Mouse (Mus musculus): ENCODE data around the gene Hoxd10. TPM values are rescaled to one million over a fixed set of nuclear protein-coding genes. Genes with fewer than 3 reads are reported as not detected.
A peak's percentile ranks its signal among the peaks of the same experiment; 100 is the strongest.

The Hoxd10 gene
- total RNA-seq (2021), result not detected
- long read RNA-seq, result 0 reads

GRCm38 (mm10) chr2:74691022-74691951 is at the start of gene Hoxd10:
TSS of gene Hoxd10 (plus strand) at chr2:74691924.
- DNase-seq (ENCODE audit: low spot score in 2 of 2), result no peak

- DNase-seq (ENCODE audit: low spot score in 2 of 2), result no peak
These were observed 49.3 kb upstream of the Hoxd10 start for GRCm38 (mm10) chr2:74642431-74642830.

GRCm38 (mm10) chr2:74645631-74646030 is 46.1 kb upstream of the Hoxd10 start:
- no peak for DNase-seq (ENCODE audit: low spot score in 2 of 2)

- DNase-seq (ENCODE audit: low spot score in 2 of 2), result no peak
These were observed 44.5 kb upstream of the Hoxd10 start for GRCm38 (mm10) chr2:74647082-74647864.

- DNase-seq (ENCODE audit: low spot score in 2 of 2), result no peak
These were observed 38.8 kb upstream of the Hoxd10 start for GRCm38 (mm10) chr2:74652996-74653340.

GRCm38 (mm10) chr2:74653781-74654535 is 37.8 kb upstream of the Hoxd10 start:
- DNase-seq (ENCODE audit: low spot score in 2 of 2), result no peak

- no peak for DNase-seq (ENCODE audit: low spot score in 2 of 2)
These were observed 36.8 kb upstream of the Hoxd10 start for GRCm38 (mm10) chr2:74654743-74655419.

- DNase-seq (ENCODE audit: low spot score in 2 of 2), result no peak
These were observed 36.3 kb upstream of the Hoxd10 start for GRCm38 (mm10) chr2:74655420-74655781.

- no peak for DNase-seq (ENCODE audit: low spot score in 2 of 2)
These were observed 35.7 kb upstream of the Hoxd10 start for GRCm38 (mm10) chr2:74655821-74656631.

GRCm38 (mm10) chr2:74656632-74657021 is 35.1 kb upstream of the Hoxd10 start:
- DNase-seq (ENCODE audit: low spot score in 2 of 2), result no peak

GRCm38 (mm10) chr2:74657251-74658023 is 34.3 kb upstream of the Hoxd10 start:
- no peak for DNase-seq (ENCODE audit: low spot score in 2 of 2)

GRCm38 (mm10) chr2:74658024-74658666 is 33.6 kb upstream of the Hoxd10 start:
- DNase-seq (ENCODE audit: low spot score in 2 of 2), result no peak

GRCm38 (mm10) chr2:74658667-74659371 is 32.9 kb upstream of the Hoxd10 start:
- no peak for DNase-seq (ENCODE audit: low spot score in 2 of 2)

GRCm38 (mm10) chr2:74659507-74660005 is 32.2 kb upstream of the Hoxd10 start, which contains the start of gene Evx2:
TSS of gene Evx2 (minus strand) at chr2:74659557.
- no peak for DNase-seq (ENCODE audit: low spot score in 2 of 2)

- no peak for DNase-seq (ENCODE audit: low spot score in 2 of 2)
These were observed 31.0 kb upstream of the Hoxd10 start for GRCm38 (mm10) chr2:74660421-74661375.

GRCm38 (mm10) chr2:74661685-74662084 is 30.0 kb upstream of the Hoxd10 start:
- DNase-seq (ENCODE audit: low spot score in 2 of 2), result peak in 1 of 2 experiments; percentile 52
